Mouse (Mus musculus) adrenal gland, postnatal 36 days (tissue): ENCODE measurements around the gene Gab1. TPM values are rescaled to one million over a fixed set of nuclear protein-coding genes. Genes with fewer than 3 reads are reported as not detected.

Experiments used
- DNase-seq, 2 experiments: peaks; one replicate each; pipeline ENCODE4 v3.0.0; 2021; ENCODE audit warnings: mixed read lengths in 1 of 2
- total RNA-seq, 2 experiments: library from RNA; stranded (reverse); gene quantifications; 2 replicates each; pipeline ENCODE4 v1.2.3; 2021

The Gab1 gene
- total RNA-seq, 2 experiments from 2014 or later, result 16.1 to 20.2 TPM

DNA sequence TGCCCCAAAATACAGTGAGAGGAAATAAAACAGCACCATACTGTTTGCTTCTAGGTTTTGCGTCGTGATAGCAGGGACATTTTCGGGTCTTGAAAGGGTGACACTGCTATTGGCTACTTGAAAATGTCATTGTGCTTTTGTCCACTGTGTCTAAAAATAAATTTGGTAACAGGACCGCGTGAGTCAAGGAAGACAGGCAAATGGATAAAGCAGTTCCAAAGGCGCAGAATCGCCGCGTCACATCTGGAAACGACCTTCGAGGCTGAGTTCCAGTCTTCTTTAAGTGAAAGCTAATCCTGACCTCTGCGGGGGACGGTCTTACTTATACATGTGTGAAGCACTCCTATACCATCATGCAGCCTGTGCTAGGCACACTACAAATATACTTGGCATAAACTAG lies 35.0 kb downstream of the Gab1 start:
- DNase-seq, result peak; percentile 38 to 43

GRCm38 (mm10) chr8:80843744-80844434 lies 36.4 kb downstream of the Gab1 start:
- DNase-seq, result peak in 1 of 2 experiments; percentile 14

- no peak for DNase-seq
Measured at GRCm38 (mm10) chr8:80842514-80842913, 37.8 kb downstream of the Gab1 start.

GRCm38 (mm10) chr8:80840090-80840489 lies 40.2 kb downstream of the Gab1 start:
- DNase-seq, result no peak

- peak; percentile 31 to 44 for DNase-seq
Measured at GRCm38 (mm10) chr8:80838199-80838598, 42.1 kb downstream of the Gab1 start.

DNA sequence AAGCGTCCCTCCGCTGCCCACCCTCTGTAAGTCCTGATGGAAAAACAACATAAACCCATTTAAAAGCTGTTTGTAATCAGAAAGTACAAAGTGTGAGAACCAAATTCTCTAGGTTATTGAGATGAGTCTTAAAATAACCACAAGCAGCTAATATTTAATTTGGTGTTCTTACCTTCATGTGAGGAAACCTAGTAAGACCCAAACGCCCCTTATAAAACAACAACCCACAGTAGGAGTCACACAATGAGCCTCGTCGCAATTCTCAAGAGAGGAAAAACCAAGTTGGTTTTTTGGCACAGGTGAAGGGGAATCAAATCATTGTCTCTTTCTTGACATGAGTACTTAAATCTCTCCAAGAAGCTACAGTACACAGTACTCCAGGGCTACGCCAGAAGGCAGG lies 44.9 kb downstream of the Gab1 start:
- no peak for DNase-seq

GRCm38 (mm10) chr8:80834443-80834842 lies 45.9 kb downstream of the Gab1 start:
- no peak for DNase-seq

- DNase-seq, result no peak
Measured at GRCm38 (mm10) chr8:80832534-80832933, 47.8 kb downstream of the Gab1 start.

DNA sequence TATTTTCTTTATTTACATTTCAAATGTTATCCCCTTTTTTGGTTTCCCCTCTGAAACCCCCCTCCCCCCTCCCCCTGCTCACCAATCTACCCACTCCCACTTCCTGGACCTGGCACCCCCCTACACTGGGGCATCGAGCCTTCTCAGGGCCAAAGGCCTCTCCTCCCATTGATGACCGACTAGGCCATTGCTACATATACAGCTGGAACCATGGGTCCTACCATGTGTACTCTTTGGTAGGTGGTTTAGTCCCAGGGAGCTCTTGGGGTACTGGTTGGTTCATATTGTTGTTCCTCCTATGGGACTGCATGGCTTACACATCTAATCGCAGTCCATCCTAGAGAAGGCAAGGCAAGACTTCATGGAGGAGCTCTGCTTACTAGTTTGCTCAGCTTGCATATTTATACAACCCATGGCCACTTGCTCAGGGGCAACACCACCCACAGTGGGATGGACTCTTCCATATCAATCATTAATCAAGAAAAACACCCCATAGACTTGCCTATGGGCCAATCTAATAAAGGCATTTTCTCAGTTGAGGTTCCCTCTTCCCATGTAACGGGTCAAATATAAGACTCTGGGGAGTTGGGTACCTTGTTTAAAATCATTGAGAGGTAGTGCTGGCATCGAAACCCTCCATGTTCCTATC lies 48.3 kb downstream of the Gab1 start:
- no peak for DNase-seq

DNA sequence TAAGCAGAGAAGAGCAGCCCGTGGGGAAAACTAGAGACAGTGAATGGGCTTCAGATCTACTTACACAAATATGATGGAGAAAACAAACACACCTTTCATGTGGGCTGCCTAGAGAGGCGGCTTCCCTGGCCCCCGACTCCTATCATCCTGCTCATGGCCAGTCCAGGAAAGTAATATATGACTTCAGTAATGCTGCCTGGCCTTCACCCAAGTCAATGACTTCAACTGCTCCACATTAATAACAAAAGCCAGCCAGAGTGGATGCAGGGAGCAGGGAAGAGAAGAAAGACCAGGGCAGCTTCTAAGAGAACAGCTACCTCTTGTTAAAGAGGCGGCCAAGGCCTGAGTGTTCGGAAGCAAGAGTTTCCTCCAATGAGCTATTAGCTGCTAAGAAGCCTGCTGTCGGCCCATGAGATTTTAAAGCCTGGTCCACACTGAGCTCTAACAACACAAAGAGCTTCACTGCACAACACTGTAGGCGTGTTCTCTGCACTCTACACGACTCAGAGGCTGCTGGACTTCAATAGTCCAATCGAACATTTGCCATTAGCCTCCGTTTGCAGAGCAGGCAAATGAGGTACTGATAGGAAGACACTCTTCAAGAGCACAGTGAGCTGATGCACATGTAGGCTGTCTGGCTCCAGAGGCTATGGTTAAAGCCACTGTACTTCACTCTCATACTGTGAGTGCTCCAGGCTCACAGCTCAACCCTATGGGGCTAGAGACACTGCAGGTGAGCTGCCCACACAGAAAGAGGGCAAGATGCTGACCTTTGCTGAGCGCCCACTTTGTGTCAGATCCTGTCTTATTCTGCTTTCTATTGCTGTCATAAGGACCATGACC lies 49.4 kb downstream of the Gab1 start:
- peak; percentile 62 to 68 for DNase-seq

GRCm38 (mm10) chr8:80830141-80830540 lies 50.2 kb downstream of the Gab1 start:
- no peak for DNase-seq

DNA sequence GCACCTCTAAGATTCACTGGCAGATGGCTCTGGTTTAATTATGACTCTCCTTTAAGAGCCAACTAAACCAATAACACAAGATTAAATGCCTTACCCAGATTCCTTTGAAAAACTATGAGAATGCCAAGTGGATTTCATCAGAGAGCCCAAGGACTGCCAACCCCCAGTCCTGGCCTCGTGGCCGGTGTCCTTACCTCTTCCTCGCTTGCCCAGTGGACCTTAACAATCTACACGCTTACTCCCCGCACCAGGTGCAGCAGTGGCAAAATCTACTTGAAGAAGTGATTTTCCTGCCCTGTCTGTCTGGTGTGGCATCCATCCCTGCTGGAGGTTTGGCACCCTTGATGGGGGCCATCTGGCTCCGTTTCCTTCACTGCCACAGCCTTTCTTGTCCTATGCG lies 53.3 kb downstream of the Gab1 start:
- DNase-seq, result peak; percentile 54 to 66

DNA sequence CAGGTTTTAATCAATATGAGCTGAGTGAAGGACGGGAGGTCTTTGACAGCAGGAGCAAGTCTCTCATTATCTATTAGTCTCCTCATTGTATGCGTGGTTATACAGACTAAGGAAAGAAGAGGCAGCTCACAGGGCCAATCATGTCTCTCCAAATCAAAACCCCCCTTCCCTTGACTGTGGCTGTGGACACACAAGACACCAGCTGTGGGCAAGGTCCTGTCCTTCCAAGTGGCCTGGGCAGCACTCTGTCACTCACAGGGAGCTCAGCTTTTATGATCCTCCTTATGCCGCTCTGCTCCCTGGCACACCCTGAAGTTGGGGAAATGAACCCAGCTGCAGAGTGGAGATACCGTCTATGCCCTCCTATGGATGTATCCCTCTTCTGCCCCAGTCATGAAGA lies 55.2 kb downstream of the Gab1 start:
- no peak for DNase-seq

DNA sequence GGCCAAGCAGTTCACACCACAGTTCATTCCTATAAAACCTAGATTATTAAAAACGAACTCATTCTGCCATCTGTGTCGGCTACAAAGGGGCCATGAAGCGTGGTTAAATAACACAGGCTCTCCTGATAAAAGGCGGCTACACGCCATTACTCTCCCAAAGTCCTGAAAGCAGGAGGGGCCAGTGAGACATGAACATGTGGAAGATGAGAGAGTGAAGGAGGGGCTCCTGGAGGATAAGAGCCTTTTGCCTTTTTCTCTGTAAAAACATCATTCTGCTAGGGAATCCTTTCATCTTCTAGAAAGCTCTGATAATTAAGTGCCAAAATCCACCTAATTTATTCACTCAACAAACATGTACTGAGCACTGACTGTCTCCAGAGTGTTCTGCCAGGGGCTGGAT lies 55.9 kb downstream of the Gab1 start:
- no peak for DNase-seq

GRCm38 (mm10) chr8:80823250-80823649 lies 57.1 kb downstream of the Gab1 start:
- no peak for DNase-seq

DNA sequence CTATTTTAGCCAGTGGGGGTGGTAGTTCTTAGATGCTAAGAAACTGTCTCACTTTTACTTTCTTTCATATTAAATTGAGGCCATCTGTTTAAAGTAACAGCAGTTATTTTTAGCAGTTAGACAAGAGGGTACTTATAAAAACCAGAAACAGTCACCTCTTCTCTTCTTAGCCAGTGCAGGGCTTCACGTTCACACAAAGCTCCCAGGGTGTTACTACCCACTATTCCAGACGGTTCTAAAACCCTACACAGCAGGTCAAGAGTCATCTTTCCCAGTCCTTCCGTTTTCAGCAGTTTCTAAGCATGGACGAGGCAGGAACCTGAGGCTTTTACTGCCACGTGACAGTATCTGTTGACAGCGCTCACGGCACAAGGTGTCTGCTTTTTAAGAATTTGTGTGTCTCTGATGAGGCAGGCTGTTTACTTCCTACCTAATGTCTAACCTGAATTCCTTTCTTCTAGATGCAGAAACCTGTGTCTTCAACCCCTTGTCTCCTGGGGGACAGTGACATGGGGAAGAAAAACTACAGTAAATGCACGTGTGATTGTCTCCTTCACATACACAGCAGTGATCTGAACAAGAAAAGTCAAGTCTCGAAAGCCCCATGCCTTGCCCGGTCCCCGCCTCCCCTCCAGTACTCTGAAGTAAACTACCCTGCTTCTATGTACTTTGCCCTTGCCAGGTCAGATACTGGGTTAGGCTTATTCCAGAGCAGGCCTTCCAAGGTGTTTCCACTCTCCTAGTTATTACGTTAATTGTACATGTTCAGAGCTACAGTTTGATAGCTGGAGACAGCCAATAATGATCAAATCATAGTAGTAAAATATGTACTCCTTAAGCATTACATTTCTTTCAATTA lies 58.7 kb downstream of the Gab1 start:
- no peak for DNase-seq

DNA sequence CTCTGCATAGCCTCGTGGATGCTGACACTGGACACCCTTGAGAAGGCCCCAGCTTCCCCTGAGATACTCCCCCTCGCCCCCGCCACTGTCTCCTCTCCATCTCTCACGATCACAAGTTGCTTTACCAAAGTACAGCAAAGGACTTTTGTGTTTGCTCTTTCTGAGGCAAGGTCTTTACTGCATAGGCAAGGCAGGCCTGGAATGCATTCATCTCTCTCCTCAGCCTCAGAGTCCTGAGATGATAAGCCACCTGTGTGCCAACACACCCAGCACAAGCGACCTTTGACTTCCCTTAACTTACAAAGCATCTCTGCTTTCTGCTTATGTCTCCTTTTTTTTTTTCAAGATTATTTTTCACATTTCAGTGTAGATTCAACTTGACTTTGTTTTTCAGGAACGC lies 61.3 kb downstream of the Gab1 start:
- DNase-seq, result no peak

DNA sequence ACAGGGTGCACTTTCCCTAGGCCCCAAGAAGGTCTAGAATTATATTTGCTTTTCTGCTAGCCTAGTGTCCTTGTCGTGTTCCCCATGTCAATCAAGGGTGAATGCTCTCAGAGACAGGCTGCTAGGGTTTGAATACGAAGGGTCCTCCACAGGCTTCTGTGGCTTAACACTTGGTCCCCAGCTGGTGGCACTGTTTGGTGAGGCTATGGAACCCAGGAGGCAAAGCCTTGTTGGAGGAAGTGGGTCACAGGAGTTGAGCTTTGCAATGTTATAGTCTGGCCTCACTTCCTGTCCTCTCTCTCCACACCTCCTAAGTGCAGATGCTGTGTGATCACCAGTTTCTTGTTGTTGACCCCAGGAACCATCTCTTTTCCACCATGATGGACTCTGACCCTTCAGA lies 63.3 kb downstream of the Gab1 start:
- no peak for DNase-seq

GRCm38 (mm10) chr8:80815179-80815578 lies 65.1 kb downstream of the Gab1 start:
- DNase-seq, result no peak

GRCm38 (mm10) chr8:80814087-80814791 lies 66.1 kb downstream of the Gab1 start:
- no peak for DNase-seq

- DNase-seq, result peak; percentile 52 to 78
Measured at GRCm38 (mm10) chr8:80813439-80813838, 66.9 kb downstream of the Gab1 start.
